Mouse (Mus musculus) ES-Bruce4 (cell line): ENCODE data around the gene Rbm28.

ENCODE experiments used
- CTCF ChIP-seq: IDR thresholded peaks from one replicate; pipeline ENCODE4 v1.8.1; 2011; ENCODE audit warnings: low read depth, low read length
- POLR2A ChIP-seq: IDR thresholded peaks from one replicate; pipeline ENCODE4 v1.8.1; 2011; ENCODE audit warnings: low read length; ENCODE audit not compliant: insufficient read depth

- TF ChIP-seq POLR2A (no peak), CTCF (no peak)
Measured at GRCm38 (mm10) chr6:29169675-29170062, 4.9 kb upstream of the Rbm28 start.
